Comparison of ENCODE assay signal across 9 mouse cellular contexts in genomic region chr13:58187751-58188150, GRCm38 (mm10).
"Had no signal": no experiment of that assay in that cellular context is flagged by ENCODE, and none has a peak within 500 bp of the region (broad histone marks: within the 10 kb centered on the region; RNA-seq: fewer than 3 reads in every experiment).

No protein-coding gene starts in this region.

- H3K4me1 ChIP-seq: liver, embryonic 13.5 days; lung, embryonic 15.5 days; midbrain, embryonic 15.5 days; stomach, embryonic 15.5 days had no signal

- H3K9me3 ChIP-seq: liver, embryonic 13.5 days; liver, embryonic 15.5 days; lung, embryonic 15.5 days; midbrain, embryonic 15.5 days; stomach, embryonic 15.5 days had no signal

- H3K4me3 ChIP-seq: liver, embryonic 13.5 days; liver, embryonic 15.5 days; lung, embryonic 15.5 days; megakaryocyte, embryonic 14.5 days; midbrain, embryonic 15.5 days; stomach, embryonic 15.5 days had no signal

- H3K9ac ChIP-seq: liver, embryonic 13.5 days; liver, embryonic 15.5 days; liver, postnatal 0 days; lung, embryonic 15.5 days; midbrain, embryonic 15.5 days; stomach, embryonic 15.5 days had no signal

- H3K27ac ChIP-seq: liver, embryonic 13.5 days; liver, embryonic 15.5 days; lung, embryonic 15.5 days; macrophage; midbrain, embryonic 15.5 days; stomach, embryonic 15.5 days; stomach, postnatal 0 days had no signal

- H3K4me2 ChIP-seq: liver, embryonic 13.5 days; liver, embryonic 15.5 days; lung, embryonic 15.5 days; midbrain, embryonic 15.5 days; stomach, embryonic 15.5 days had no signal

- H3K27me3 ChIP-seq: liver, embryonic 13.5 days; liver, embryonic 15.5 days; lung, embryonic 15.5 days; megakaryocyte, embryonic 14.5 days; midbrain, embryonic 15.5 days; stomach, embryonic 15.5 days had no signal
